Mouse (Mus musculus): ENCODE data around the gene Nkiras1.

DNA sequence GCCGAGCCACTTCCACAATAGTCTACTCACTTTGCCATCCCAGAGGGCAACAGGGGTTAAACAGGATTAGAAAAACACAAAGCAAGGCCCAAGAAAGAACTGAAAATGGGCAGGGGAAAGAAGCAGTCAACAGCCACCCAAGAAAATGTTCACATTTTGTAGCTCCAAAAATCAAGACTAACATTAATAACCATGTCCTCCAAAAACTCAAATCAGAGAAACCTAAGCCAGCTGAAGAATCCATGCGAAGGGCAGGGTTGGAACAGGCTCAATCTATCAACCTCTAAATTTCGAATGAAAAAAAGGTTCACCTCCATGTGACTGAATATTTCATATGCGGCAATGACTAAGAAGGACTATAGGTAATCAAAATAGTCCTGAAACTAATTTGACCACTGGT is 33.6 kb upstream of the Nkiras1 start:
- TF ChIP-seq POLR2A (IDR thresholded peaks at IDR 0.05; ENCODE audit: borderline replicate concordance, insufficient read depth, low read length), result no peak
- TF ChIP-seq CTCF (IDR thresholded peaks at IDR 0.05; ENCODE audit: borderline replicate concordance, insufficient read depth, low read depth, low read length), result no peak

All from cerebellum, adult 2 months (tissue).